Mouse (Mus musculus) gastrocnemius, adult 8-10 months (tissue): ENCODE results near the gene Rnf157. TPM values are rescaled to one million over a fixed set of nuclear protein-coding genes. Genes with fewer than 3 reads are reported as not detected.

Experiments
- DNase-seq, 2 experiments: peaks; one replicate each; pipeline ENCODE4 v3.0.0; 2022; ENCODE audit warnings: low spot score in 2 of 2
- total RNA-seq, 4 experiments: library from RNA; stranded (reverse); gene quantifications; 2 replicates each; pipeline ENCODE4 v1.2.4; 2022

Rnf157 gene
- total RNA-seq, 4 experiments from 2014 or later: 23.0 to 29.5 (median 24.2) TPM

GRCm38 (mm10) chr11:116337531-116337930, 75.3 kb downstream of the Rnf157 start:
- DNase-seq: no peak

- DNase-seq: no peak
Observed at GRCm38 (mm10) chr11:116337000-116337399, 75.8 kb downstream of the Rnf157 start.

GRCm38 (mm10) chr11:116336393-116336792, 76.4 kb downstream of the Rnf157 start:
- DNase-seq: no peak

- peak; percentile 88 to 90 for DNase-seq
Observed at GRCm38 (mm10) chr11:116335244-116336036, 77.4 kb downstream of the Rnf157 start, which contains the start of gene Foxj1. Gene Foxj1 (minus strand): TSS chr11:116335399.

- no peak for DNase-seq
Observed at GRCm38 (mm10) chr11:116334417-116334782, 78.4 kb downstream of the Rnf157 start.

- DNase-seq: no peak
Observed at GRCm38 (mm10) chr11:116333526-116334416, 79.1 kb downstream of the Rnf157 start.

- no peak for DNase-seq
Observed at GRCm38 (mm10) chr11:116332983-116333270, 79.9 kb downstream of the Rnf157 start.

- DNase-seq: no peak
Observed at GRCm38 (mm10) chr11:116332232-116332982, 80.4 kb downstream of the Rnf157 start.

- DNase-seq: no peak
Observed at GRCm38 (mm10) chr11:116330211-116330518, 82.7 kb downstream of the Rnf157 start.

GRCm38 (mm10) chr11:116329314-116330210, 83.3 kb downstream of the Rnf157 start:
- no peak for DNase-seq

GRCm38 (mm10) chr11:116326963-116327603, 85.7 kb downstream of the Rnf157 start:
- DNase-seq: no peak

- DNase-seq: peak; percentile 75 to 78
Observed at GRCm38 (mm10) chr11:116318719-116319659, 93.8 kb downstream of the Rnf157 start.

GRCm38 (mm10) chr11:116312359-116312758, 100.5 kb downstream of the Rnf157 start:
- no peak for DNase-seq

GRCm38 (mm10) chr11:116311169-116311568, 101.7 kb downstream of the Rnf157 start:
- DNase-seq: no peak

GRCm38 (mm10) chr11:116309601-116310000, 103.2 kb downstream of the Rnf157 start:
- DNase-seq: no peak

- DNase-seq: no peak
Observed at GRCm38 (mm10) chr11:116307762-116308531, 104.9 kb downstream of the Rnf157 start.

GRCm38 (mm10) chr11:116307019-116307725, 105.7 kb downstream of the Rnf157 start, which contains the start of gene Exoc7:
Gene Exoc7 (minus strand): TSS chr11:116307233.
- no peak for DNase-seq
